Mouse (Mus musculus): Measurements from ENCODE around the gene Gpc4.

DNA sequence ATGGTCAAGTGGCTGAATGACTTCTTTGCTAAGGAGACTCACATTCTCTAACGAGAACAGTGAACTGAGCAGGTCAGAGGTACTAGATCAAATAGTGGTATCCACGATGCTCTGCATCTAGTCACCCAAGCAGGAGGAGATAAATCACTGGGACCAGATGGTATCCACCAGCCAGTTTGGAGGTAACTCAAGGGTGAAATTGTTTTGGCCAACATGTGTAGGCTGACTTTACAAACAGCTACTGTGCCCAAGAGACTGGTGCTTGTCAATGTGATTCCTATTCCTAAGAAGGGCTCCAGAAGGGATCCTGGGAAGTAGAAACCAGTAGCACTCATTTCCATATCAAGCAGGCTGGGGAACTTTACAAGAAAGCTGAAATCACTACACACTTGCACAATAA is 55.4 kb downstream of the Gpc4 start:
- no peak for TF ChIP-seq CTCF (conservative IDR thresholded peaks at IDR 0.05; ENCODE audit: low read length)
- TF ChIP-seq POU5F1 (IDR thresholded peaks at IDR 0.05; ENCODE audit: borderline replicate concordance, low read length) = no peak
- TF ChIP-seq NANOG (IDR thresholded peaks at IDR 0.05; ENCODE audit: borderline replicate concordance, low read length) = no peak
